Mouse (Mus musculus) left cerebral cortex, postnatal 4 days (tissue): ENCODE measurements at regions not wholly inside any gene's neighbourhood (a gene's known extent, or its start where the extent isn't known, plus 50 kb on each side); places are given as distances from the start of the nearest gene placed in this dataset.

ENCODE experiments used
- DNase-seq: peaks from one replicate; pipeline ENCODE4 v3.0.0-alpha.2; 2022
- intact Hi-C: fragments of 180-260 bp; cut with DNase I; formaldehyde crosslinking; loops from one replicate; pipeline ENCODE4 v1.15.1; 2025

DNA sequence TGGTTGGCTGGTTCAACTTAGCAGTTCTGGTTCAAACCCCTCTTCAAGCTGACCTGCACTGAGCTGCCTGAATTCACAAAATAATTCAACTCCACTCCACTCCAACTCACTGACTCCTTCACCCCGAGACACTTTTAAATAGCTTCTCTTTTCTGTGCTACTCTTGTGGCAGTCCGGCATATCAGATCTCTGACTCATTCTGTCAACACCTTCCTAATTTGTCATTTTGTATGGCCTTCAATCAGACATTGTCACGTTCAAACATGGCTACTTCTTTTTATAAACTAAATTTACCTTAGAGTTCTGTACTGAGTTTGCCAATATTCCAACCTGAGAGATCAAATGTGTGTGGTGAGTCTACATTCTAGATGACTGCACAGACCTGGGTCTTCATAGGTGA is 579.1 kb downstream of the Slitrk1 start:
- intact Hi-C loops: no loop called here
- DNase-seq: no peak

DNA sequence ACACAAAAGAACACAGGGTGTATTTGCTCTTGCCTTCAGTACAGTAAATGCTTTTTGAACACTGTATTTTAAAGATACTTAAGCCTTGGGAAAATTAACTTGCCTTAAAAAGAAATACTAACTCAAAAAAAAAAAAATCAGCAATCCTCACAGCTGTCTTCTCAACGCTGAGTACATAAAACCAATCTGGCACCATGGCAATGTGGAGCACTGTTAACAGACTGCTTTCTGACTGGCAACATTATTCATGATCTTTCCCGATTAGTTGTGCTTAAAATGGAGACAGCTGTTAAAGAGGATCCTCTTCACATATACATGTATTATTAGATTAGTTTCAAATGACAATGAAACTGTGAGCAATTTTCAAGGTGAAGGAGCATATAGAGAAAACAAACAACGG is 587.5 kb downstream of the Slitrk1 start:
- no peak for DNase-seq
- intact Hi-C loops: no loop called here

DNA sequence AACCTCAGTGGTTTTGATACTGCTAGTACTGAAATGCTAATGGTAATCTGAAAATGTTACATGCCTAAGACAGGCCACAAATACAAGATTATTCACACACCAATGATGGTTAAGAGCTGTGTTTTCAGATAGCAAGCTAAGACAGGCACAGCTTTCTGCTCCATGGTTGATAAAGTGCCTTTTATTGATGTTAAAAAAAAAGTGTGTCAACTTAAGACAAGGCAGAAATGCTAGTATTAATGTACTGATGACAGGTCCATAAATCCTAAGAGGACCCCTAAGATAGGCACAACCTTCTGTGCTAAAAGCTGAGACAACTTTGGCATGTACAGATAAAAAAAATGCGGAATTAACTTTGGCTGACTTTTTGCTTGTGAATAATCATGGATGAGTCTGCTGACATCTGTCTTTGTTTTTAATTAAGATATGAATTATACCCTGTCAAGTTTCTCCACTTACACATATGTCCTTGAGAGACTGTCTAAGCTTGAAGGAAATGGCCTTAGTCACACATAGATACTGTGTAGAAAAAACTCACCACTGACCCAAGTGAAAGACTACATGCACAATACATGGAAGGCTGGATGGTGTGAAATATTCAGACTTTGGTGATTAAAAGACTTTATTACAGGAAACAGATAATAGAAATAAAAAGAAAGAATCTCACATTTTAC is 590.5 kb downstream of the Slitrk1 start:
- intact Hi-C loops: no loop called here
- DNase-seq: no peak

DNA sequence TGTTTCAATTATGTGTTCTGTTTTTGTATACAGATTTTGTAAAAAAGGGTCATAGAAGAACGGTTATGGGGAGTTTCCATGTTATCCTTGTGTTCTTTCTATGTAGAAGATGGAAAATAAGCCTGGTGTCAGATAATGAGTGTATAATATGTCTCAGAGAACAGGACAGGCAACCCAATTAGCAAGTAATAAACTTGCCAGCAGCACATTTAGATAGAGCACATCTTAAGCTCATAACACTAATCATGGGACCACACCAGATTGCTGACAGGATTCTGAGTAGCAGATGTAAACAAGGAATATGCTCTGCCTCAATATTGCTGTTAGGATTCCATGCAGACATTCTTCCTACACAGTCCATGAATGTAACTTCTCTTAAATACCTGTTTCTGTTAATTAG is 606.3 kb downstream of the Slitrk1 start:
- intact Hi-C loops: no loop called here

DNA sequence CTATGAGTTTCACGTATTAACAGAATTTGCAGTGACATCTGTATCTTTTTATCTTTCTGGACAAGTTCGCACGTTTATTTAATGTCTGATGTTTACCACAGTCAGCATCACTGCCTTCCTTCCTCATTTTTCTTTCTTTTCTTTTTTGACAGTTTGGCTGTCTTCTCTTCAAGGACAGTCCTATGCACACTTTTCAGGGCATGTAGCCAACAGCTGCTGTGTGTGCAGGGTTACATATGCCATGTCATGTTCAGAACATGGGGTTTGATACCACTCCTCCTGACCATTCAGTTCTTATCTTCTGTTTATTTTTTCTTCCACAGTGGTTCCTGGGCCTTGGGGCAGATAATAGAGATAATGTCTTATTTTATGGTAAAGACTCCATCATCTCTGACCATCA is 634.3 kb downstream of the Slitrk1 start:
- no peak for DNase-seq
- intact Hi-C loops: no loop called here

More for the DNA sequence above, 606.3 kb downstream of the Slitrk1 start:
- no peak for DNase-seq

DNA sequence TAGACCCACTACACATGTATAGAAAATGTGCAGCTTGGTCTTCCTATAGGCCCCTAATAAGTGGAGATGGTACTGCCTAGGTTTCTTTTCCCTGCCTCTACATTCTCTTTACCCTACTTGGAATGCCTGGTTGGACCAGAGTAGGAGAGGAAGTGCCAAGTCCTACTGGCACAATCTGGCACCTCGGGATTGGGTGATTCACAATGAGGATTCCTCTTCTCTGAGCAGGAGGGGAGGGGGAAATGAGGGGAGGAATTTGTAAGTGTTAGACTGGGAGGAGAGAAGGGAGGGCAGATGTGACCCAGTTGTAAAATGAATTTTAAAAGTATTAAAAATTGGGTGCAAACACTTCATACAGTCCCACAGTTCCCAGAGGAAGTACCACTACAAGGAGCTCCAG is 652.9 kb downstream of the Slitrk1 start:
- no peak for DNase-seq
- intact Hi-C loops: no loop called here

GRCm38 (mm10) chr14:108247365-108247764 is 666.6 kb downstream of the Slitrk1 start:
- intact Hi-C loops: no loop called here
- DNase-seq: no peak

GRCm38 (mm10) chr14:108225483-108226124 is 688.4 kb downstream of the Slitrk1 start:
- no peak for DNase-seq
- intact Hi-C loops: no loop called here

- intact Hi-C loops: no loop called here
These were observed 704.7 kb downstream of the Slitrk1 start for GRCm38 (mm10) chr14:108209246-108209645.

DNA sequence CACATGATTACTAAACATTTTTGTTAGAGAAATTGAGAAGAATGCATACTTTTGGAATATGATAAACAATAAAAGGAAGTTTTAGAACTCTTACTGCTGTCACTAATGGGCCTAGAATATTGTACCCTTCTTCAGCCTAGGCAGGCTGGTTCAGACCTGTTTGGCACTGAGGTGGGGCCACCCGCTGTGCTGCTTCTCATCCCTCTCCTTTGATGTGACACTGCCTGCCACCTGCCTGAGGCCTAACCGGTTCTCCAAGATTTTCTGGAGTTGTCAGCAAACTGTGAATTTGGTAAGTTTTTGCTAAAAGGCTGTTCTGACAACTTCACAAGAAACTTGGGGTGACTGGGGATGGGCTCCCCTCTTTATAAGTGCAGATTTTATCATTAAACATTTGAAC is 714.8 kb downstream of the Slitrk1 start:
- DNase-seq: peak; percentile 5
- intact Hi-C loops: no loop called here

More at GRCm38 (mm10) chr14:108209246-108209645, 704.7 kb downstream of the Slitrk1 start:
- no peak for DNase-seq

GRCm38 (mm10) chr14:108180920-108181319 is 733.0 kb downstream of the Slitrk1 start:
- no peak for DNase-seq
- intact Hi-C loops: no loop called here

- DNase-seq: no peak
- intact Hi-C loops: no loop called here
These were observed 738.6 kb downstream of the Slitrk1 start for GRCm38 (mm10) chr14:108175275-108175860.

GRCm38 (mm10) chr14:108152981-108153380 is 761.0 kb downstream of the Slitrk1 start:
- peak; percentile 3 for DNase-seq
- intact Hi-C loops: no loop called here

- intact Hi-C loops: no loop called here
These were observed 790.8 kb downstream of the Slitrk1 start for GRCm38 (mm10) chr14:108123147-108123546.

GRCm38 (mm10) chr14:108105009-108105408 is 808.9 kb downstream of the Slitrk1 start:
- intact Hi-C loops: no loop called here
- no peak for DNase-seq

More at GRCm38 (mm10) chr14:108123147-108123546, 790.8 kb downstream of the Slitrk1 start:
- DNase-seq: no peak

DNA sequence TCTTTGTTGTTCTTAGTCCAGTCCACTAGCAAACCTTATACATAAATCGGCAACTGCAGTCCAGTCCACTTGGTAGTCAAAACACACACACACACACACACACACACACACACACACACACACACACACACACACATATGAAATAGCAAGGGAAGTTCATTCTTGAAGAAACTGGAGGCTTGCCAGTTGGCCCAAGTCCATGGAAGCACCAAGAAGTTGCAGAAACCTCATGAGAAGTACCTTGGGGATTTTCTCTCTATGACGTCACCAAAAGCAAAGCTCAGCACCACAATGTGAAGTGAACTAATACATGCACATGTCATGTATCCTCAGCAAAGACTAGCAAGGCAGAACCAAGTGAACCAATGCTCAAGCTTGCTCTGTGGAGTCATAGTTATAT is 823.0 kb downstream of the Slitrk1 start:
- peak; percentile 4 for DNase-seq
- intact Hi-C loops: no loop called here

- intact Hi-C loops: no loop called here
- DNase-seq: no peak
These were observed 864.0 kb downstream of the Slitrk1 start for GRCm38 (mm10) chr14:108049997-108050396.

- DNase-seq: no peak
These were observed 878.0 kb downstream of the Slitrk1 start for GRCm38 (mm10) chr14:108035959-108036358.

GRCm38 (mm10) chr14:108034162-108034561 is 879.8 kb downstream of the Slitrk1 start:
- intact Hi-C loops: loop anchor here (10.0 kb wide), 1 partner anchor 59 kb away; no protein-coding TSS in a partner anchor
- DNase-seq: no peak

More at GRCm38 (mm10) chr14:108035959-108036358, 878.0 kb downstream of the Slitrk1 start:
- intact Hi-C loops: loop anchor here (10.0 kb wide), 1 partner anchor 61 kb away; no protein-coding TSS in a partner anchor

DNA sequence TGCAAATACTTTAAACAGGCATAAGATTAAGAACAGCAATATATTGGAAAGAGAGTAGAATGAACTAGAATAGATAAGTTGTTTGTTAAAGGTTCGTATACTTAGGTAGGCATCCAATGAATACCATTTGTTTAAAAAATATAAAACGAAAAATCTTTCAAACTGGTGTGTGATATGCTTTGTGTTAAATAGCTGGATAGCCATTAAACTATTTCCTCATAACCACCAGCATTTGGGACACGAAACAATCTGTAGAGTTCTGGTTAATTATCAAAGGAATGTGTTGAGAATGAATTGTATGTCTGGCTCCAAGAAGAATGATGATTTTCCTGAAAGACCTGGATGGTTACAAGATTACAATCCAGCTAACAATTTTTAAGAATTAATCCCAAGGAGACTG is 891.4 kb downstream of the Slitrk1 start:
- intact Hi-C loops: no loop called here
- no peak for DNase-seq

DNA sequence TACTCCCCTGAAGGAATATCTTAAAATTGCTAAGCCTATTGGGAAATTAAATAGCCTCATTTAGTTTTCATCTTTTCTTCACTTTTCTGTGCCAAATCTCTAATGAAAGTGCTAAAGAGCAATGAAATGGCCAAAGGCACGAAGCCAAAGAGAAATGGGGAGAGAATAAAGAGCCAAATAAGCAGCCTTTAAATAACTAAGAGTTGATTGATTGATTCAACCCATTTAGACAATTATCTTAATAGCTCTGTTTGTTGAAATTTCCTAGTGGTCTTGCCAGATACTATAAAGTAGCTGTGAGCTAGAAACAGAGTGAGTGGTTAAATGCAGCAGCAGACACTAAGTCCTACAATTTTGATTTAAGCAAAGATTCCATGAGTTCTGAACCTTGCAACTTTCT is 891.9 kb downstream of the Slitrk1 start:
- intact Hi-C loops: no loop called here
- peak; percentile 1 for DNase-seq

GRCm38 (mm10) chr14:108021331-108021730 is 892.6 kb downstream of the Slitrk1 start:
- no peak for DNase-seq
- intact Hi-C loops: no loop called here
